Mouse (Mus musculus) B cell, adult (primary cell): Measurements from ENCODE around the gene Bok. TPM values are rescaled to one million over a fixed set of nuclear protein-coding genes. Genes with fewer than 3 reads are reported as not detected.

Experiments used
- total RNA-seq: library from RNA; stranded (reverse); gene quantifications from 4 replicates; pipeline ENCODE4 v1.2.4, GENCODE M21; 2023; ENCODE audit not compliant: inconsistent age

The Bok gene
- not detected in 4 replicates for total RNA-seq

GRCm38 (mm10) chr1:93685401-93686244, at the start of gene Bok:
Gene Bok (plus strand): TSS chr1:93685660.

GRCm38 (mm10) chr1:93658559-93658958, 26.9 kb upstream of the Bok start, which contains the start of gene Stk25:
Gene Stk25 (minus strand): TSS chr1:93658659.

Other genes with a start within 250 kb of the Bok start
- 123 to 144 TPM (median 138 TPM) in 4 replicates for gene Hdlbp, start 206.8 kb upstream of the Bok start, total RNA-seq
- 3.8 to 4.9 TPM (median 4.5 TPM) in 4 replicates for gene Farp2, start 173.6 kb upstream of the Bok start, total RNA-seq
- 97.2 to 110 TPM (median 107 TPM) in 4 replicates for gene Stk25, start 27.0 kb upstream of the Bok start, total RNA-seq
- 89.7 to 110 TPM (median 95.8 TPM) in 4 replicates for gene Atg4b, start 65.8 kb downstream of the Bok start, total RNA-seq
- gene Thap4, start 69.2 kb downstream of the Bok start, total RNA-seq: 18.9 to 23.6 TPM (median 21.0 TPM) in 4 replicates
- gene Dtymk, start 116.3 kb downstream of the Bok start, total RNA-seq: 58.6 to 70.9 TPM (median 63.4 TPM) in 4 replicates
- gene Ing5, start 118.3 kb downstream of the Bok start, total RNA-seq: 36.8 to 41.5 TPM (median 38.3 TPM) in 4 replicates
- gene D2hgdh, start 139.2 kb downstream of the Bok start, total RNA-seq: 37.4 to 48.8 TPM (median 40.8 TPM) in 4 replicates
- 0.24 to 2.1 TPM in 2 of 4 replicates, not detected in the others for gene Gal3st2, start 175.6 kb downstream of the Bok start, total RNA-seq
- 0.67 to 1.6 TPM (median 0.99 TPM) in 3 of 4 replicates, not detected in the other for gene Gal3st2b, start 232.7 kb downstream of the Bok start, total RNA-seq